Comparison of ENCODE assay signal across 27 mouse cellular contexts in genomic region chrX:139805918-139806317, GRCm38 (mm10). TPM values are rescaled to one million over a fixed set of nuclear protein-coding genes. Genes with fewer than 3 reads are reported as not detected.
DNase-seq lines count a peak whose midpoint lies in the region; ATAC-seq and TF ChIP-seq lines count a peak whose summit lies in the region.
"Had no signal": no experiment of that assay in that cellular context is flagged by ENCODE, and none has a peak within 500 bp of the region (broad histone marks: within the 10 kb centered on the region; RNA-seq: fewer than 3 reads in every experiment).

No protein-coding gene starts in this region.

- no peak overlapping the region for H3K4me2 ChIP-seq in liver, embryonic 12.5 days
- H3K4me2 ChIP-seq in kidney, postnatal 0 days (ENCODE audit: low read length): no peak overlapping the region
- H3K4me2 ChIP-seq: embryonic facial prominence, embryonic 12.5 days; forebrain, embryonic 12.5 days; hindbrain, embryonic 12.5 days had no signal

- peak overlapping the region; percentile 71 for H3K27ac ChIP-seq in liver, adult 2 months (replicated peaks; ENCODE audit: insufficient read depth, low read depth, low read length)
- H3K27ac ChIP-seq in liver, embryonic 12.5 days: no peak overlapping the region
- no peak overlapping the region for H3K27ac ChIP-seq in kidney, postnatal 0 days
- H3K27ac ChIP-seq: embryonic facial prominence, embryonic 12.5 days; forebrain, embryonic 12.5 days; gastrocnemius, adult 2 months; heart, embryonic 10.5 days; hindbrain, embryonic 12.5 days had no signal

- no peak for ATAC-seq in liver, embryonic 12.5 days
- ATAC-seq in kidney, postnatal 0 days (replicated peaks; ENCODE audit: low FRiP score, low read depth): peak; percentile 71
- ATAC-seq: CD4-positive, CD25-positive, alpha-beta regulatory T cell, adult 4 months; forebrain, embryonic 16.5 days had no signal

- TF ChIP-seq POLR2A in liver, adult 2 months (IDR thresholded peaks at IDR 0.05; ENCODE audit: extremely low read depth, insufficient read depth, low read length): no peak

- H3K9ac ChIP-seq in liver, adult 2 months (ENCODE audit: low read depth, low read length): no peak overlapping the region
- H3K9ac ChIP-seq in liver, embryonic 12.5 days: no peak overlapping the region
- no peak overlapping the region for H3K9ac ChIP-seq in kidney, postnatal 0 days (ENCODE audit: low read depth, low read length)
- H3K9ac ChIP-seq: embryonic facial prominence, embryonic 12.5 days; forebrain, embryonic 12.5 days; hindbrain, embryonic 12.5 days had no signal

- TF ChIP-seq CTCF in liver, adult 2 months (IDR thresholded peaks at IDR 0.05; ENCODE audit: low read depth, low read length): no peak
- TF ChIP-seq CTCF in kidney, postnatal 0 days (IDR thresholded peaks at IDR 0.05; ENCODE audit: low read depth): no peak

- 55% methylated on average over 4 of the region's 4 CpGs for WGBS in liver, adult 2 months
- WGBS in liver, embryonic 12.5 days (ENCODE audit: insufficient replicate concordance): 75% methylated on average over 4 of the region's 4 CpGs
- WGBS in kidney, postnatal 0 days: 65% methylated on average over 4 of the region's 4 CpGs

- H3K4me1 ChIP-seq in liver, adult 2 months (ENCODE audit: control insufficient read depth, insufficient read depth, low read length): peaks cover 8% of the 10 kb centered on the region; the same call in 1 of the 2 replicates
- H3K4me1 ChIP-seq in liver, embryonic 12.5 days: no peaks in the 10 kb centered on the region
- H3K4me1 ChIP-seq in kidney, postnatal 0 days (replicated peaks; ENCODE audit: insufficient read depth, low read length): no peaks in the 10 kb centered on the region
- H3K4me1 ChIP-seq: embryonic facial prominence, embryonic 12.5 days; heart, embryonic 10.5 days; hindbrain, embryonic 12.5 days had no signal

- H3K9me3 ChIP-seq in liver, embryonic 12.5 days (replicated peaks): no peaks in the 10 kb centered on the region
- no peaks in the 10 kb centered on the region for H3K9me3 ChIP-seq in kidney, postnatal 0 days (replicated peaks; ENCODE audit: low read length)
- H3K9me3 ChIP-seq: embryonic facial prominence, embryonic 12.5 days; forebrain, embryonic 12.5 days; G1E; heart, embryonic 10.5 days; hindbrain, embryonic 12.5 days had no signal

- no peak overlapping the region for H3K4me3 ChIP-seq in liver, adult 2 months (ENCODE audit: insufficient read depth, low read depth, low read length)
- no peak overlapping the region for H3K4me3 ChIP-seq in liver, embryonic 12.5 days
- no peak overlapping the region for H3K4me3 ChIP-seq in kidney, postnatal 0 days (replicated peaks; ENCODE audit: low read depth, low read length)
- H3K4me3 ChIP-seq: embryonic facial prominence, embryonic 12.5 days; forebrain, embryonic 12.5 days; gastrocnemius, adult 2 months; heart, embryonic 10.5 days; hindbrain, embryonic 12.5 days had no signal

- H3K36me3 ChIP-seq in liver, adult 2 months (ENCODE audit: control insufficient read depth, insufficient read depth, low read length): no peaks in the 10 kb centered on the region; the same call in 1 of the 2 replicates
- H3K36me3 ChIP-seq in liver, embryonic 12.5 days: no peaks in the 10 kb centered on the region
- no peaks in the 10 kb centered on the region for H3K36me3 ChIP-seq in kidney, postnatal 0 days (ENCODE audit: insufficient read depth, low read length)
- H3K36me3 ChIP-seq: embryonic facial prominence, embryonic 12.5 days; forebrain, embryonic 12.5 days; G1E; heart, embryonic 10.5 days; hindbrain, embryonic 12.5 days had no signal

- H3K27me3 ChIP-seq in liver, adult 2 months (ENCODE audit: control insufficient read depth, insufficient read depth, low read length): no peaks in the 10 kb centered on the region
- H3K27me3 ChIP-seq in liver, embryonic 12.5 days (replicated peaks): peaks cover 17% of the 10 kb centered on the region; the same call in 1 of the 2 replicates
- no peaks in the 10 kb centered on the region for H3K27me3 ChIP-seq in kidney, postnatal 0 days (ENCODE audit: insufficient read depth, low read length)

- peak; percentile 76 for DNase-seq in kidney, adult 11 months
- DNase-seq in kidney, postnatal 4 days: no peak
- peak; percentile 72 for DNase-seq in liver, adult 2 months (ENCODE audit: extremely low read depth, low read depth, low spot score)
- no peak for DNase-seq in kidney, postnatal 0 days (ENCODE audit: low spot score)
- no peak for DNase-seq in adrenal gland, adult 8-10 months
- no peak for DNase-seq in heart, adult 9 months (ENCODE audit: low spot score in 2 of 2)
- no peak for DNase-seq in lung, postnatal 25 days (ENCODE audit: low spot score)
- DNase-seq: adrenal gland, postnatal 10 days; B cell, adult 2 months; cerebellum, adult 11-12 months; cerebellum, adult 9-10 months; cerebellum, postnatal 25 days; gastrocnemius, adult 2 months; gastrocnemius, postnatal 36 days; heart, adult 11 months; heart, postnatal 10 days; heart, postnatal 4 days had no signal

- H3K79me2 ChIP-seq in liver, adult 2 months (ENCODE audit: control insufficient read depth, insufficient read depth, low read length): peaks cover 3% of the 10 kb centered on the region; the same call in 1 of the 2 replicates

RNA-seq across cellular contexts. Expression of gene Cldn2, which starts 5.3 kb away (rescaled TPM):
- total RNA-seq in liver, adult 2 months (2014; rRNA removed): 22.4 and 23.1 TPM in 2 replicates
- 42.9 and 59.2 TPM in 2 replicates for polyA plus RNA-seq in liver, adult 2 months (2012; rRNA removed)
- 0.08 and 0.11 TPM in 2 replicates for polyA plus RNA-seq in liver, embryonic 12.5 days (2016; fragmentation: Nextera tagmentation; extraction: Ambion mirVana)
- 91.4 and 107 TPM in 2 replicates for polyA plus RNA-seq in kidney, postnatal 0 days (2015; fragmentation: Nextera tagmentation; extraction: Ambion mirVana)
- total RNA-seq in adrenal gland, adult 8-10 months (2022): under 1 TPM in 1 of 4 experiments, not detected in 3; 0.15 TPM
- total RNA-seq: gastrocnemius, adult 2 months; gastrocnemius, postnatal 36 days; heart, postnatal 4 days had no signal
- polyA plus RNA-seq: CD4-positive, CD25-positive, alpha-beta regulatory T cell, adult 4 months; heart, embryonic 14.5 days had no signal

RNA-seq across cellular contexts. Expression of gene Ripply1, which starts 23.8 kb away (rescaled TPM):
- total RNA-seq in liver, adult 2 months (2014; rRNA removed): 0.74 and 1.6 TPM in 2 replicates
- 1.5 and 2.5 TPM in 2 replicates for polyA plus RNA-seq in liver, adult 2 months (2012; rRNA removed)
- polyA plus RNA-seq in liver, embryonic 12.5 days (2016; fragmentation: Nextera tagmentation; extraction: Ambion mirVana): not detected in 2 replicates
- not detected in 2 replicates for polyA plus RNA-seq in kidney, postnatal 0 days (2015; fragmentation: Nextera tagmentation; extraction: Ambion mirVana)
- total RNA-seq in adrenal gland, adult 8-10 months (2022): not detected
- total RNA-seq: adrenal gland, postnatal 10 days; G1E; gastrocnemius, adult 2 months; gastrocnemius, postnatal 36 days; heart, postnatal 10 days; heart, postnatal 4 days had no signal
- polyA plus RNA-seq: CD4-positive, CD25-positive, alpha-beta regulatory T cell, adult 4 months; cortical plate, adult 2 months; embryonic facial prominence, embryonic 12.5 days; forebrain, embryonic 12.5 days; forebrain, embryonic 16.5 days; heart, embryonic 10.5 days; heart, embryonic 14.5 days; hindbrain, embryonic 12.5 days had no signal

Comparison
In these comparisons a context has a peak if more than half of its experiments do, and no peak if none do; other contexts are left out.
1. DNase-seq: peak in kidney, adult 11 months (single experiment) and liver, adult 2 months (single experiment); none in kidney, postnatal 4 days (0 of 2), kidney, postnatal 0 days (single experiment), adrenal gland, adult 8-10 months (single experiment), heart, adult 9 months (0 of 2) and lung, postnatal 25 days (single experiment).
2. RNA of gene Cldn2, which starts 5.3 kb away (polyA plus RNA-seq): 91.4 to 107 TPM in kidney, postnatal 0 days and 42.9 to 59.2 TPM in liver, adult 2 months; 0.08 to 0.11 TPM in liver, embryonic 12.5 days; every median in the first group is over 10 times any median in the second.